Mouse (Mus musculus) E14TG2a.4 (cell line): ENCODE results near the gene Magi1.

Experiments
- CTCF ChIP-seq: conservative IDR thresholded peaks from 2 replicates; pipeline ENCODE4 v1.5.1; 2014; ENCODE audit warnings: low read length
- NANOG ChIP-seq: IDR thresholded peaks from 2 replicates; pipeline ENCODE4 v1.6.1; 2014; ENCODE audit warnings: borderline replicate concordance, low read length, mixed read lengths
- POU5F1 ChIP-seq: IDR thresholded peaks from 2 replicates; pipeline ENCODE4 v1.6.1; 2014; ENCODE audit warnings: low read length, borderline replicate concordance

DNA sequence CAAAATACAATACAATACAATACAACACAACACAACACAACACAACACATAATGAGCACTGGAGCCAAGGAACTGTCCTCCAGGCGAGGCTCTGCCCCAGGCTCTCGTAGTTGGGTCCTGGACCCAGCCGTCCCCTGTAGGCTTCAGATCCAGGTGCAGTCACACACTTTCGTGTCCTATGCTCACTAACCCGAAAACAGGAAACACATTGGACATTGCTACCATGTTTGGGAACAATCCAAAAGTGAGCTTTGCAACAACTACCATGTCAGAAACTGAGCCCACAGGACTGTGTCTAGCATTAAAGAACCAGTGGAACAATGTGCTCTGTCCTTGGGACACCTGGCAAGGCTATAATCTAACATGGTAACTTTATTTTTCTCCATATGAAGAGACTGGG is 22.9 kb downstream of the Magi1 start:
- TF ChIP-seq CTCF (no peak), POU5F1 (no peak), NANOG (no peak)
